Mouse (Mus musculus) forebrain, embryonic 12.5 days (tissue): ENCODE data around the gene Ankrd22. TPM values are rescaled to one million over a fixed set of nuclear protein-coding genes. Genes with fewer than 3 reads are reported as not detected.

Source experiments
- ATAC-seq: fragments of 200-750 bp; cut with Nextera tagmentation; 2 replicates; pipeline ENCODE4 v1.8.0; 2017; ENCODE audit warnings: moderate TSS enrichment; ENCODE audit not compliant: low FRiP score
- H3K27ac ChIP-seq: fragments of 300-500 bp; sonication (generic); 2 replicates; pipeline ENCODE4 v1.5.1; 2016; ENCODE audit warnings: mild to moderate bottlenecking
- H3K27me3 ChIP-seq: fragments of 300-500 bp; sonication (generic); 2 replicates; pipeline ENCODE4 v1.6.1; 2016; ENCODE audit warnings: mild to moderate bottlenecking
- H3K36me3 ChIP-seq: fragments of 300-500 bp; sonication (generic); replicated peaks from 2 replicates; pipeline ENCODE4 v1.6.1; 2016; ENCODE audit warnings: mild to moderate bottlenecking
- H3K4me1 ChIP-seq: fragments of 300-500 bp; sonication (generic); 2 replicates; pipeline ENCODE4 v1.6.1; 2016
- H3K4me2 ChIP-seq: fragments of 300-500 bp; sonication (generic); 2 replicates; pipeline ENCODE4 v1.6.1; 2016; ENCODE audit warnings: mild to moderate bottlenecking, moderate library complexity
- H3K4me3 ChIP-seq: fragments of 300-500 bp; sonication (generic); replicated peaks from 2 replicates; pipeline ENCODE4 v1.5.1; 2016; ENCODE audit warnings: mild to moderate bottlenecking
- H3K9ac ChIP-seq: fragments of 300-500 bp; sonication (generic); 2 replicates; pipeline ENCODE4 v1.6.1; 2016; ENCODE audit warnings: mild to moderate bottlenecking
- H3K9me3 ChIP-seq: fragments of 300-500 bp; sonication (generic); 2 replicates; pipeline ENCODE4 v1.6.1; 2016
- WGBS: fragments of 180-500 bp; shearing (Covaris S2); methylation state at CpG from one replicate; pipeline ENCODE4 v1.1.7; 2016; 5-methylcytosine and 5-hydroxymethylcytosine counted together
- polyA plus RNA-seq: library from polyadenylated mRNA; unstranded; fragments of >200 nt; fragmentation: Nextera tagmentation; extraction: Ambion mirVana; gene quantifications from 2 replicates; pipeline ENCODE4 v1.2.1, GENCODE M21; 2016

The Ankrd22 gene
- polyA plus RNA-seq, 1 experiment from 2014 or later, result not detected

GRCm38 (mm10) chr19:34195031-34195430, 29.2 kb upstream of the Ankrd22 start:
- no peak for ATAC-seq
- Histone ChIP-seq H3K27ac (no peak overlapping the region), H3K27me3 (peaks cover 8% of the 10 kb centered on the region), H3K36me3 (no peaks in the 10 kb centered on the region), H3K4me2 (no peak overlapping the region), H3K9ac (no peak overlapping the region), H3K9me3 (no peaks in the 10 kb centered on the region), H3K4me1 (peaks cover 5% of the 10 kb centered on the region; the same call in 1 of the 2 replicates), H3K4me3 (no peak overlapping the region)
- WGBS, result 78% methylated on average over 2 of the region's 2 CpGs

GRCm38 (mm10) chr19:34194132-34194745, 28.4 kb upstream of the Ankrd22 start:
- H3K4me2 ChIP-seq, result no peak overlapping the region
- no peak overlapping the region for H3K9ac ChIP-seq
- H3K27ac ChIP-seq, result no peak overlapping the region
- peaks cover 8% of the 10 kb centered on the region for H3K27me3 ChIP-seq
- H3K4me1 ChIP-seq, result peaks cover 5% of the 10 kb centered on the region; the same call in 1 of the 2 replicates
- H3K36me3 ChIP-seq, result no peaks in the 10 kb centered on the region
- 82% methylated on average over 6 of the region's 6 CpGs for WGBS
- H3K9me3 ChIP-seq, result no peaks in the 10 kb centered on the region
- ATAC-seq, result no peak
- no peak overlapping the region for H3K4me3 ChIP-seq

GRCm38 (mm10) chr19:34193683-34194082, 27.8 kb upstream of the Ankrd22 start:
- H3K9ac ChIP-seq, result no peak overlapping the region
- ATAC-seq, result no peak

GRCm38 (mm10) chr19:34193149-34193548, 27.3 kb upstream of the Ankrd22 start:
- peaks cover 8% of the 10 kb centered on the region for H3K27me3 ChIP-seq
- no peak overlapping the region for H3K9ac ChIP-seq
- peak overlapping the region; percentile 97 for H3K4me2 ChIP-seq
- no peaks in the 10 kb centered on the region for H3K9me3 ChIP-seq
- no peak overlapping the region for H3K27ac ChIP-seq
- no peak; the same call in 1 of the 2 replicates for ATAC-seq
- WGBS, result 15% methylated on average over 9 of the region's 9 CpGs
- H3K4me1 ChIP-seq, result peaks cover 5% of the 10 kb centered on the region; the same call in 1 of the 2 replicates
- peak overlapping the region; percentile 65 for H3K4me3 ChIP-seq
- H3K36me3 ChIP-seq, result no peaks in the 10 kb centered on the region

More at GRCm38 (mm10) chr19:34193683-34194082, 27.8 kb upstream of the Ankrd22 start:
- peaks cover 5% of the 10 kb centered on the region; the same call in 1 of the 2 replicates for H3K4me1 ChIP-seq
- H3K4me2 ChIP-seq, result peak overlapping the region; percentile 97; the same call in 1 of the 2 replicates
- peaks cover 8% of the 10 kb centered on the region for H3K27me3 ChIP-seq
- H3K9me3 ChIP-seq, result no peaks in the 10 kb centered on the region
- no peaks in the 10 kb centered on the region for H3K36me3 ChIP-seq
- no peak overlapping the region for H3K27ac ChIP-seq
- 61% methylated on average over 9 of the region's 9 CpGs for WGBS
- peak overlapping the region; percentile 65; the same call in 1 of the 2 replicates for H3K4me3 ChIP-seq

- Histone ChIP-seq H3K36me3 (no peaks in the 10 kb centered on the region), H3K4me3 (peak within 1 kb of the TSS; percentile 65), H3K4me2 (peak within 1 kb of the TSS; percentile 97), H3K27ac (no peak within 1 kb of the TSS), H3K9ac (peak within 1 kb of the TSS; percentile 65), H3K9me3 (no peaks in the 10 kb centered on the region), H3K27me3 (peaks cover 8% of the 10 kb centered on the region), H3K4me1 (peaks cover 5% of the 10 kb centered on the region; the same call in 1 of the 2 replicates)
- peak; percentile 84 for ATAC-seq
- WGBS, result under 1% methylated on average over 61 of the region's 62 CpGs
Measured at GRCm38 (mm10) chr19:34192008-34192963, 26.4 kb upstream of the Ankrd22 start, which contains the start of gene Stambpl1. Gene Stambpl1 (plus strand): TSS chr19:34192229.

- Histone ChIP-seq H3K9ac (0 out of 2 replicates have a peak overlapping the region, but pooled peaks have one; percentile 65), H3K27me3 (peaks cover 8% of the 10 kb centered on the region), H3K4me1 (peaks cover 5% of the 10 kb centered on the region; the same call in 1 of the 2 replicates), H3K27ac (no peak overlapping the region), H3K4me3 (peak overlapping the region; percentile 65), H3K9me3 (no peaks in the 10 kb centered on the region), H3K36me3 (no peaks in the 10 kb centered on the region), H3K4me2 (peak overlapping the region; percentile 97)
- ATAC-seq, result 0 out of 2 replicates have a peak, but pooled peaks have one; percentile 9
- 20% methylated on average over 10 of the region's 10 CpGs for WGBS
Measured at GRCm38 (mm10) chr19:34191645-34192007, 25.8 kb upstream of the Ankrd22 start.

- H3K27me3 ChIP-seq, result peaks cover 8% of the 10 kb centered on the region
- no peaks in the 10 kb centered on the region; the same call in 1 of the 2 replicates for H3K4me1 ChIP-seq
- H3K9ac ChIP-seq, result no peak overlapping the region
- no peak for ATAC-seq
- H3K27ac ChIP-seq, result no peak overlapping the region
- H3K36me3 ChIP-seq, result no peaks in the 10 kb centered on the region
- H3K4me3 ChIP-seq, result no peak overlapping the region
- 89% methylated on average over 4 of the region's 4 CpGs for WGBS
- no peaks in the 10 kb centered on the region for H3K9me3 ChIP-seq
- H3K4me2 ChIP-seq, result no peak overlapping the region
Measured at GRCm38 (mm10) chr19:34186845-34187244, 21.0 kb upstream of the Ankrd22 start.

GRCm38 (mm10) chr19:34182490-34182889, 16.6 kb upstream of the Ankrd22 start:
- no peaks in the 10 kb centered on the region for H3K9me3 ChIP-seq
- no peaks in the 10 kb centered on the region for H3K4me1 ChIP-seq
- no peak overlapping the region for H3K9ac ChIP-seq
- ATAC-seq, result no peak
- WGBS, result 60% methylated on average over 5 of the region's 5 CpGs
- no peak overlapping the region for H3K4me3 ChIP-seq
- H3K27ac ChIP-seq, result no peak overlapping the region
- no peaks in the 10 kb centered on the region for H3K36me3 ChIP-seq
- no peak overlapping the region for H3K4me2 ChIP-seq
- H3K27me3 ChIP-seq, result no peaks in the 10 kb centered on the region

GRCm38 (mm10) chr19:34181234-34181633, 15.4 kb upstream of the Ankrd22 start:
- 91% methylated on average over 3 of the region's 3 CpGs for WGBS
- Histone ChIP-seq H3K4me1 (no peaks in the 10 kb centered on the region), H3K4me2 (no peak overlapping the region), H3K27ac (no peak overlapping the region), H3K36me3 (no peaks in the 10 kb centered on the region), H3K27me3 (no peaks in the 10 kb centered on the region), H3K9ac (no peak overlapping the region), H3K4me3 (no peak overlapping the region), H3K9me3 (no peaks in the 10 kb centered on the region)
- ATAC-seq, result no peak

- H3K27me3 ChIP-seq, result no peaks in the 10 kb centered on the region
Measured at GRCm38 (mm10) chr19:34180316-34180715, 14.5 kb upstream of the Ankrd22 start.

GRCm38 (mm10) chr19:34179136-34179535, 13.3 kb upstream of the Ankrd22 start:
- ATAC-seq, result no peak
- H3K4me3 ChIP-seq, result no peak overlapping the region
- H3K4me1 ChIP-seq, result no peaks in the 10 kb centered on the region
- H3K9ac ChIP-seq, result no peak overlapping the region
- H3K36me3 ChIP-seq, result no peaks in the 10 kb centered on the region
- no peaks in the 10 kb centered on the region for H3K9me3 ChIP-seq
- 90% methylated on average over 4 of the region's 4 CpGs for WGBS
- no peaks in the 10 kb centered on the region for H3K27me3 ChIP-seq
- no peak overlapping the region for H3K4me2 ChIP-seq
- H3K27ac ChIP-seq, result no peak overlapping the region

More at GRCm38 (mm10) chr19:34180316-34180715, 14.5 kb upstream of the Ankrd22 start:
- Histone ChIP-seq H3K4me3 (no peak overlapping the region), H3K4me1 (no peaks in the 10 kb centered on the region), H3K4me2 (no peak overlapping the region), H3K9me3 (no peaks in the 10 kb centered on the region), H3K36me3 (no peaks in the 10 kb centered on the region), H3K9ac (no peak overlapping the region), H3K27ac (no peak overlapping the region)
- 89% methylated on average over 2 of the region's 2 CpGs for WGBS
- no peak for ATAC-seq

GRCm38 (mm10) chr19:34174004-34174403, 8.2 kb upstream of the Ankrd22 start:
- no peak overlapping the region for H3K4me3 ChIP-seq
- H3K4me1 ChIP-seq, result no peaks in the 10 kb centered on the region
- no peaks in the 10 kb centered on the region for H3K36me3 ChIP-seq
- whole genome bisulfite sequencing, result 76% methylated on average over 3 of the region's 3 CpGs
- H3K9me3 ChIP-seq, result no peaks in the 10 kb centered on the region
- no peak for ATAC-seq
- H3K27me3 ChIP-seq, result no peaks in the 10 kb centered on the region
- no peak overlapping the region for H3K27ac ChIP-seq
- H3K9ac ChIP-seq, result no peak overlapping the region
- no peak overlapping the region for H3K4me2 ChIP-seq
